Mouse (Mus musculus) brain, embryonic 18.5 days (tissue): ENCODE measurements at regions not wholly inside any gene's neighbourhood (a gene's known extent, or its start where the extent isn't known, plus 50 kb on each side); places are given as distances from the start of the nearest gene placed in this dataset.
A peak's percentile ranks its signal among the peaks of the same experiment; 100 is the strongest.

Source experiments
- DNase-seq: peaks from one replicate; pipeline ENCODE4 v3.0.0-alpha.2; 2012; ENCODE audit warnings: low read depth, low spot score

DNA sequence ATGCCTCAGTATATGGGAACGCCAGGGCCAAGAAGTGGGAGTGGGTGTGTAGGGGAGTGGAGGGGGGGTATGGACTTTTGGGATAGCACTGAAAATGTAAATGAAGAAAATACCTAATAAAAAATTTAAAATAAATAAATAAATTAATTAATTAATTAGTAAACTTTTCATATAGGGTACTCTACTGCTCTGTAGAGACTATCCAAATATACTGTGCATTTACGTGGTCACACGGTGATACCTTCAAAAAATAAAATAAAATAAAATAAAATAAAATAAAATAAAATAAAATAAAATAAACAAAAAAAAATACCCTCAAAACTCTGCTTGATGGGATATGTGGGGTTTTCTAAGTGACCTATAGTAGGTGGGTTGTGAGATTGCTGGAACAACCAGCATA is 479.2 kb upstream of the Atp2b1 start:
- DNase-seq, result no peak

DNA sequence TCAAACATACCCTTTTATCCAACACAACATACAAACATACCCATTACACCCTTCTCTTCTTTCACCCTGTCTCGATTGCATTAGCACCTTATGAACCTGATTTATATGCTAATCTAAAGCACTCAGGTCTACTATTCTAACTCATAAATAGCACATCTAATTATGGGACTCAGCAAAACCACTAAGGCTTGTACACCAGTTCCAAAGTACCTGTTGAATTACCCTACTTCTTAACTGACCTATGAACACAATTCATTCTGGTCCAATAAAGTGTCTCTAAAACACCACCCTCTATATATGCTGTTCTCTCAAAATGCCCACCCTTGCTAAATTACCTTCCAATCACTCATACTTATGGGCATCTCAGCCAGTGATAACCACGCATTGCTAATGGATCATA is 452.7 kb upstream of the Atp2b1 start:
- no peak for DNase-seq

GRCm38 (mm10) chr10:98474581-98474980 is 439.6 kb upstream of the Atp2b1 start:
- no peak for DNase-seq

DNA sequence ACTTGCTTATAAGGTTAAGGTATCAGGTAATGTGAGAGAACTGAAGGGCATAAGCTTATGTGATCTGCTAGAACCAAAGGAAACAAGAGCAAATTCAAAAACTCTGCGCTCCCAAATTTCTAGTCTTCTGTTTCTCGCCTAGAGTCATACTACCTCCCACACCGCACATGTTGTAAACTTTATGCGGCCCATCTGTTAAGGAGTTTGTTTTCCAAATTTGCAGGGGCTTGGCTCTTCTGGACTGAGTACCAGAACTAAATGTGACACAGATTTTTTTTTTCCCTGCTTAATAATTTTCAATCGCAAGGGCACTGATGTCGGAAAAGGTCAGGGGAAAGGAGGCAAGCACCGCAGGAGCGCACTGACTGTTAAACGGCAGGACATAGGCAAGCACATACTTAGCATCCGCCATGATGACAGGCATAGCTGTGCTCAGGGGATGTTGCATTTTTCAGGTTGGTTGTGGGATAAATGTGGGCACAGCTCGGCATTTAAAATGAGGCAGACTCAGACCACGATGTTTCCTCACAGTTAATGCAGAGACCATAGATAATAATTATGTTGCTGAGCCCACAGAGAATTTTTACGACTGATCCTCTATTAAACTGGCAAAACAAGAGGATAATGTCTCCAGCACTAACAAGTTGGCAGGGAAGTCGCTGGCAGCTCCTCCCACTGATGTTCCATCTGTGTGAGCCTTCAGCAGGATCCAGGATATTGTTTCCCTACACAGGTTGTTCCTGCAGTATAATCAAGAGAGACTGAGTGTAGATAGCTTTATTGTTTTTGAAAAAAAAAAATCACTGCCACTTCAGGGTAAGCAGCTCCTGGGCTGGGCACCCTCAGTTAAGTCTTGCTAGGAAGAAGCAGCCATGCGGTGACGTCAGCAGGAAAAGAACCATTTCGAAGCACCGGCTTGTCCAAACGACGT is 428.2 kb upstream of the Atp2b1 start:
- DNase-seq, result peak; percentile 40

- no peak for DNase-seq
Observed at GRCm38 (mm10) chr10:98494354-98494753, 419.9 kb upstream of the Atp2b1 start.

DNA sequence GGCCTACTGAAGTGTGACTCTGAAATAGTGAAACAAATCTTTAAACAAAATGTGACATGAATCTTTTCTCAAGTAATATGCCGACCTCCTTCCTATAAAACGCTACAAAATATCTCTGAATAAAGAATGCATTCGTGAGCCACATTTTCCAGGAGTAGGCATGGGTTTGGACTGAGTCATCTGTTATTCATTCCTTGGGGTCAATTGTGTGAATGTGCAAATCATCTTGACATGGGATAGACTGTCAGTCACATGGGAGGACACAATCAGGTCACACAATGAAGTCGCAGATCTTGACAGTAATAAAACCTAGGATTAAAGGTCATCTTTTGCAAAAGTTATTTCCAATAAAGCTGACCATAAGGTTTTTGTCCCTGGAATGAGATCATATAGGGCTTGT is 418.0 kb upstream of the Atp2b1 start:
- no peak for DNase-seq

- DNase-seq, result no peak
Observed at GRCm38 (mm10) chr10:98500315-98500714, 413.9 kb upstream of the Atp2b1 start.

- DNase-seq, result no peak
Observed at GRCm38 (mm10) chr10:98501566-98501965, 412.6 kb upstream of the Atp2b1 start.

DNA sequence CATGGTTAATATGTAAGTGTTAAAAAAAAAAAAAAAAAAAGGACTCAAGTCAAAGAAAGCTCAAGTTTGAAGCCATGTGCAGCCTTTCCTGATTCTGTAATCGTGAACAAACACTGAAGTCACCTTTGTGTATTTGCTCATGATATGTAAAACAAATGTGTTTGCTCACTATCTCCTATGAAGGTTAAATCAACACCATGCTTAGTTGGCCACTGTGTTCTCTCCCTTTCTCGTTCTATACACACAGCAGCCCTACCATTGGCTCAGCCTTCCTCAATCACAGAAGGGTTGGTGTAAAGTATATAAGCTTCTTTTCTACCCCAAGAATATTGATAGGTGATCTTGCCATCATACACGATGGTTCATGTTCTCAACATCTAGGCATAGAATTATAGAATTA is 409.7 kb upstream of the Atp2b1 start:
- DNase-seq, result no peak

DNA sequence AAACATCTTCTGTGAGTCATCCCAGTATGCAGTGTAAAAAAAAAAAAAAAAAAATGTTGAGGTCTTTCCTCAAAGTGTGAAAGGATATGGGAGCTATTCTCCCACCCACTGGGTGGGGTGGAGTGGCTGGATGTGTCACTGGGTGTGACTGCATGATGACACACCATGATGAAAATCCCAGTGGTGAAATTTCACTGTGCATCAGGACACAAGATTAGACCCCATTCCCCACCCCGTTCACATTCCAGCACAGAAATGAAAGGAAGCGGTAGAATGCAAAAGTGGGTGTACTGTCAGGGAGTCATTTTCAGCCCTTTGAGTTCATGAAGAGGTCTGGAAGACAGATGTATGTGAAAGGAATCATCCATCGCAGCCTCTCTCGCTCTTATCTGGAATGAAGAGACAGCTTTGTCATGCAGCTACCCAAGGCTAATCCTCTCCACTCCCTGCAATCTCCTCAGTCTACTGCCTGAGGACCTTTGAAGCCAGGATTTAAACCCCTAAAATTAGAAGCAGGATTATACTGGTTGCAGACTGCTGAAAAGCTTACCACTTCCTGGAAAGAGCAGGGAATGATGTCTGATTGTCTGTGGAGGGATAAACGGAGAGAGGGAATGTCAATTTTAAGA is 405.6 kb upstream of the Atp2b1 start:
- DNase-seq, result no peak

DNA sequence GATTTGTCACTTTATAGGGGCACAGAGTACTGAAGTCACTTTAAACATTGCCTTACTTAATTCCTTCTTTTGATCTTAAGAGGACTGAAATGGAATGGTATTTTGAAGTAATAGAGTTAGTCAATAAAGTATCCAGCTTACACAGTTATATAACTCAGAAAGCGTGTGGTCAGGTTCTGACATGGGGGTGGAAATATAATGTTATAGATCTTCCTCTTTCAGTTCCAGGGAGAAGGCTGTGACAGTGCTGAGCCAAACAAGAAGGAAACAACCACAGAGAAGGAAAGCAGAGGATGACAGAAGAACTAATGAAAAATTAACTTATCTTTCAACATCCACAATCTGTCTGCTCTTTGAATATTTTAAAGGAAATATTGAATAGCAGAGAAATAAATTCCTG is 399.4 kb upstream of the Atp2b1 start:
- DNase-seq, result no peak

- no peak for DNase-seq
Observed at GRCm38 (mm10) chr10:98517609-98518008, 396.6 kb upstream of the Atp2b1 start.

DNA sequence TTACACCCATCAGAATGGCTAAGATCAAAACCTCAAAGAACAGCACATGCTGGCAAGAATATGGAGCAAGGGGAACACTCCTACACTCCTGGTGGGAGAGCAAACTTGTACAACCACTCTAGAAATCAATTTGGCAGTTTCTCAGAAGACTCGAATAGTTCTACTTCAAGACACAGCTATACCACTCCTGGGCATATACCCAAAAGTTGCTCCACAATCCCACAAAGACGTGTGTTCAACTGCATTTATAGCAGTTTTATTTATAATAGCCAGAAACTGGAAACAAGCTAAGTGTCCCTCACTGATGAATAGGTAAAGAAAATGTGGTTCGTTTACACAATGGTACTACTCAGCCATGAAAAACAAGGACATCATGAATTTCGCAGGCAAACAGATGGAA is 384.6 kb upstream of the Atp2b1 start:
- no peak for DNase-seq

GRCm38 (mm10) chr10:98531425-98531824 is 382.8 kb upstream of the Atp2b1 start:
- DNase-seq, result no peak

DNA sequence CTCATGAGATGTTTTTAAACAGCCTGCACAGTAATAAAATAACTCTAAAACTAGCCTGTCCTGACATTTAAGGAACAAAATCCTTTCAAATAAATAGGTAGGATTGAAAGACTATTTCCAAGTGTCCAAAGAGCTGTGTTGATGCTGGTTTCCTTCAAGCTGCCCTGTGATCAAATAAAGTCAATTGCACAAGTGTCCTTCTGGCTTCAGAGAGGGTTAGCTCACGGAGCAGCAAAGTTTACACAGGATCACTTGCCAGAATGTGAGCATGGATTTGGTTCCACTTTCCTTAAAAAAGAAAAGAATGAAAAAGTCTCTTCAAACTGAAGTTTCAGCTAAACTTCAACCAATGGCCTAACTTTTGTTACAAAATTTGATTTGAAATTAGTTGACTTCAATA is 375.5 kb upstream of the Atp2b1 start:
- DNase-seq, result no peak

DNA sequence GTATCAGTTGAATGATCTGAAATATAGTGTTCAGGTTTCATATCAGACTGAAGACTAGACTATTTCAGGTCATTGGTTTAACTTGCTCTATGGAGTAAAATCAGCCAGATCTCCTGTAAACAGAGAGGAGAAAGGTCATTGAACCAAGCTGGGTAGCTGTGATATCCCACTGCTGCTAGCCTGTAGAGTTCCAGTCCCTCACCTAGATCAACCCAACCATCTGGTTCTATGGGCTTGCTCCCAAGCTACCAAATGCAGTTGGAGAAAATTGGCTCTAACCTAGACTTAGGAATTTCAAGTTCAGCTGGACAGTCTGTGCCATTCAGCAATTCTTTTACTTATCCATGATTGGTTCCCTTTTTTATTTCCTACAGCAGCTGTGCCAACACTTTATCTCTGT is 373.1 kb upstream of the Atp2b1 start:
- no peak for DNase-seq

- no peak for DNase-seq
Observed at GRCm38 (mm10) chr10:98542072-98542471, 372.1 kb upstream of the Atp2b1 start.

- peak; percentile 12 for DNase-seq
Observed at GRCm38 (mm10) chr10:98543253-98543997, 370.8 kb upstream of the Atp2b1 start.

GRCm38 (mm10) chr10:98543998-98544349 is 370.2 kb upstream of the Atp2b1 start:
- no peak for DNase-seq

DNA sequence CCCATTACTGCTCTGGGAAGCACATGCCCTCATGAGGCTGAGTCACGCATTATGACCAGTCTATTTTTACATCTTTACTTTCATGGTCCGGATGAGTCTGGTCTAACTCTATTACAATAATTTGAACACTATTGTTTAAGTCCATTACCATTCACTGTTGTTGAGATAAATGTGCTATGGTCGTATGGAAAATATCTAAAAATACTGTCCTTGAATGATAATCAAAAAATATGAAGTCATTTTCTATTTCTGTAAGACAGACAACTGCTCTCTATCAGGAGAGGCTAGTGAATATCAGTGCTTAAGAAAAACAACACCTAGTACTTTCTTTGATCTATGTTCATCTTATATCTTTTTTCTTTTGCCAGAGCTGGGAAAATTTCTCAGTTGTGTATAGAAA is 359.6 kb upstream of the Atp2b1 start:
- DNase-seq, result no peak

DNA sequence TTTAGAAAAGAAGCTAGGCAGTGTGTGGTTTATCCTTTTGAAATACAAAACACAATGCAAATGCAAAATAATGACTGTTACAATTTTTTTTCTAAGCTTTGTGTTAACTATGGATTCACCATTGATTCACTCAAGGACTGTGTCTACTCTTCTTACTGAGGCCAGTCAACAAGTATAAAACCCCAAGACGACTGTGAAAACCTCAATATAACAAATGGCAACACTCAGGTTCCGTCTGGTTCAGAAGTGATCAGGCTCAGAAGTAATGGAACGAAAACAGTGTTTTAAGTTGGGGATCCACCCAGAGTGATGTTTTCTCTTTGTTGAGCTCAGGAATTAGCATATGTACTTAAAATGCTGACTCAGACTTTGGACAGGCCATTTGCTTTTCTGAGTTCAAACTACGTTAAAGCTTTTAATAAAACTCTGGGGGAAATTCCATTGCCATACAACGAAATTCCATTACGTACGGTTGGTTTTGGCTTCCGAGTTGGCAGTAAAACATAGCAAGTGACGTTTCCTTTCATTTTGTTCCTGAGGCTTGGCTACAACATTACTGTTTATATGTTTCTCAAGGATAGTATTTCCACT is 356.6 kb upstream of the Atp2b1 start:
- no peak for DNase-seq

DNA sequence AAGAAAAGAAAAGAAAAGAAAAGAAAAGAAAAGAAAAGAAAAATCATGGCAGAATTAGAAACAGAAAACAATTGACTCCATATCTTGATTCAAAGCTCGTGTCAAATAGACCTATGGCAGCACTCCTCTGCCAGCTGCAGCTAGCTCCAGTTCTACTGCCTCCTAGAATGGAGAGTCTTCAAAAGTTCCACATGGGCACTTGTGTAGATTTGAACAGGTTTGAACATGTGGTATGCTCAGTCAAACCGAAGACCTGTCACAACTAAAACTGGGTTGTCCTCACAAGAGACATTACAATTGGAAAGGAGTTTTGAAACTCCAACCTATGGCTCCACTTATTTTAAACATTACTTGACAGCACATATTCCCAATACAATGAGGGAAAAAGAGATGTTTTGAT is 355.6 kb upstream of the Atp2b1 start:
- DNase-seq, result no peak
